Mouse (Mus musculus): ENCODE data around the gene Cep104.
A peak's percentile ranks its signal among the peaks of the same experiment; 100 is the strongest.

Gene Cep104

GRCm38 (mm10) chr4:153974431-153975291, at the start of gene Cep104, which contains the start of gene Dffb:
Gene Cep104, plus strand, starts transcription at chr4:153975194.
Gene Dffb, minus strand, starts transcription at chr4:153975126.
- peak; percentile 94 for DNase-seq (ENCODE audit: low spot score)

GRCm38 (mm10) chr4:153928772-153929299, 46.2 kb upstream of the Cep104 start:
- DNase-seq (ENCODE audit: low spot score) = no peak

- DNase-seq (ENCODE audit: low spot score) = no peak
Measured at GRCm38 (mm10) chr4:153929425-153929824, 45.6 kb upstream of the Cep104 start.

- no peak for DNase-seq (ENCODE audit: low spot score)
Measured at GRCm38 (mm10) chr4:153929921-153930320, 45.1 kb upstream of the Cep104 start.

- DNase-seq (ENCODE audit: low spot score) = peak; percentile 10
Measured at GRCm38 (mm10) chr4:153943243-153943642, 31.8 kb upstream of the Cep104 start.

- no peak for DNase-seq (ENCODE audit: low spot score)
Measured at GRCm38 (mm10) chr4:153944261-153944660, 30.7 kb upstream of the Cep104 start.

GRCm38 (mm10) chr4:153945741-153946140, 29.3 kb upstream of the Cep104 start:
- no peak for DNase-seq (ENCODE audit: low spot score)

- no peak for DNase-seq (ENCODE audit: low spot score)
Measured at GRCm38 (mm10) chr4:153950372-153950771, 24.6 kb upstream of the Cep104 start.

- DNase-seq (ENCODE audit: low spot score) = no peak
Measured at GRCm38 (mm10) chr4:153951150-153951549, 23.8 kb upstream of the Cep104 start.

GRCm38 (mm10) chr4:153951692-153952091, 23.3 kb upstream of the Cep104 start:
- no peak for DNase-seq (ENCODE audit: low spot score)

- no peak for DNase-seq (ENCODE audit: low spot score)
Measured at GRCm38 (mm10) chr4:153955651-153956050, 19.3 kb upstream of the Cep104 start.

GRCm38 (mm10) chr4:153956569-153957405, 18.2 kb upstream of the Cep104 start, which contains the start of gene A430005L14Rik:
Gene A430005L14Rik, plus strand, starts transcription at chr4:153957237.
- peak; percentile 96 for DNase-seq (ENCODE audit: low spot score)

- DNase-seq (ENCODE audit: low spot score) = peak; percentile 25
Measured at GRCm38 (mm10) chr4:153957444-153958250, 17.3 kb upstream of the Cep104 start.

- DNase-seq (ENCODE audit: low spot score) = no peak
Measured at GRCm38 (mm10) chr4:153962631-153963030, 12.4 kb upstream of the Cep104 start.

GRCm38 (mm10) chr4:153966651-153967050, 8.3 kb upstream of the Cep104 start:
- no peak for DNase-seq (ENCODE audit: low spot score)

- no peak for DNase-seq (ENCODE audit: low spot score)
Measured at GRCm38 (mm10) chr4:153967556-153967955, 7.4 kb upstream of the Cep104 start.

GRCm38 (mm10) chr4:153968063-153968462, 6.9 kb upstream of the Cep104 start:
- DNase-seq (ENCODE audit: low spot score) = no peak

GRCm38 (mm10) chr4:153975292-153975662, 283 bp downstream of the Cep104 start:
- no peak for DNase-seq (ENCODE audit: low spot score)

GRCm38 (mm10) chr4:153975768-153976167, 774 bp downstream of the Cep104 start:
- DNase-seq (ENCODE audit: low spot score) = no peak

- no peak for DNase-seq (ENCODE audit: low spot score)
Measured at GRCm38 (mm10) chr4:153979243-153979642, 4.2 kb downstream of the Cep104 start.

- DNase-seq (ENCODE audit: low spot score) = no peak
Measured at GRCm38 (mm10) chr4:153980470-153980869, 5.5 kb downstream of the Cep104 start.

GRCm38 (mm10) chr4:153992715-153993114, 17.7 kb downstream of the Cep104 start:
- DNase-seq (ENCODE audit: low spot score) = no peak
